Mouse (Mus musculus): ENCODE measurements at regions not wholly inside any gene's neighbourhood (a gene's known extent, or its start where the extent isn't known, plus 50 kb on each side); places are given as distances from the start of the nearest gene placed in this dataset.

- in situ Hi-C loops (cut with MseI, MboI), result no loop called here
These were observed 98.1 kb upstream of the C1qtnf7 start for GRCm38 (mm10) chr5:43417259-43417658.

GRCm38 (mm10) chr5:43422815-43423687 is 92.3 kb upstream of the C1qtnf7 start:
- in situ Hi-C loops (cut with MseI, MboI), result loop anchor here (5.0 kb wide), 1 partner anchor 209 kb away; no protein-coding TSS in a partner anchor

- in situ Hi-C loops (cut with MseI, MboI), result loop anchor here (5.0 kb wide), 1 partner anchor 208 kb away; no protein-coding TSS in a partner anchor
These were observed 90.6 kb upstream of the C1qtnf7 start for GRCm38 (mm10) chr5:43424551-43425257.

DNA sequence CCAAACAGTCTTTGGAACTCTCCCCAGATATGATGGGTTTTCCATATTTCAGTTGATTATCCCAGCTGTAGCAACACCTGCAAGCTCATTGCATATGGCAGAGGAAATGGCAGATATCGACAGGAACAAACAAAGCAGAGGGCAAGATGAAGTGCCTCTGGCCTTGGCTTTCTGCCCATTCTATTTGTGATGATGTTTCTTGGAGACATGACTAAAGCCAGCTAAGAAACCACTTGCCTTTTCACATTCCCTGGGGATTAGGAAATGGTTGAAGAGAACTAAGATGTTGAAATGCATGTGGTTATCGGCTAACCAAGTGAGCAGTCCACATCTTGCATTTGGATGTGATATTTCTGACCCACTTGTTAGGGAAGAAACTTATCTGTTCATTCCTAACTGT is 82.0 kb upstream of the C1qtnf7 start:
- in situ Hi-C loops (cut with MseI, MboI), result no loop called here

- in situ Hi-C loops (cut with MseI, MboI), result no loop called here
These were observed 76.1 kb upstream of the C1qtnf7 start for GRCm38 (mm10) chr5:43439191-43439590.

- in situ Hi-C loops (cut with MseI, MboI), result no loop called here
These were observed 74.0 kb upstream of the C1qtnf7 start for GRCm38 (mm10) chr5:43441306-43441705.

DNA sequence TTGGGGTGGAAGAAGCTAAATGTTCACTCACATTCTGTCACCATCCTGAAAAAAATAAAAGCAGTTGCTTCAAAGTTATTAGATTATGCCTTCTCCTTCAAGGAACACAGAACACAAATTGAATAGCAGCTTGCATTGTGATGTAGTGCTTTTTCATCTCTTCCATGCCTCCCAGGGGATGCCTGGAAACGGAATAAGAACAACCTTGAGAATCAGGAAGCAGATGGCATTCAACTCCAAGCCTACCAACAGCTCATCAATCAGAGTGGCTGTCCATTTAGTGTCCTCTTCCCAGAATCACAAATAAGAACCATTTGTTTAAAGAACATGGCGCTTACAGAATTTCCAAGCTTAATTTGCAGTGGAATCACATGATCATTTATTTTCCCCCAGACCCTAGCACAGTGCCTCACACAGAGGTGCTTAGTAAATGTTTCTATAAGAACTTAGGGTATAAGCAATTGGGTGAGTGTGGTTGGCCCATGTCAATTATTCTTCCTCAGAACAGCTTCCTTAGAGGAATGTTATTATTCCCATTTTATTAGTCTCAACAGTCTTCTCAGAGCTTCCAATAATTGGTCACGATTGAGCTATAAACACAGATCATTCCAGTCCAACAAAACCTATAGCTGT is 70.6 kb upstream of the C1qtnf7 start:
- in situ Hi-C loops (cut with MseI, MboI), result no loop called here

GRCm38 (mm10) chr5:43445620-43446019 is 69.7 kb upstream of the C1qtnf7 start:
- in situ Hi-C loops (cut with MseI, MboI), result no loop called here

DNA sequence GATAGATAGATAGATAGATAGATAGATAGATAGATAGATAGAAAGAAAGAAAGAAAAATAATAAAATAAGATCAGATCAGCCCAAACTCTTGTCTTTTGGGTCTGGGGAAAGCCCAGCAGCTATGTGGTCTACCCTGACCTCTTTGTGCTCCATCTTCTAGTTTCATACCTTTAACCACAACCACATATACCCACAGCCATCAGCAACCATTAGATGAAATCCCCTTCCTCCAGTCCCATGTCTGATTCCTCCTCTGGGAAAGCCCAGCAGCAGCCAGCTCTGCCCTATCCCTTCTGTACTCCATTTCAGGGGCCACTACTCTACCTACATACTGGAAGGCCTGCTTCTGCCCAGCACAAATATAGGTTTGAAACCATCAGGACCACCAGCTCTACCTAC is 69.0 kb upstream of the C1qtnf7 start:
- in situ Hi-C loops (cut with MseI, MboI), result no loop called here

GRCm38 (mm10) chr5:43456018-43456417 is 59.3 kb upstream of the C1qtnf7 start:
- in situ Hi-C loops (cut with MseI, MboI), result no loop called here

- in situ Hi-C loops (cut with MseI, MboI), result no loop called here
These were observed 57.6 kb upstream of the C1qtnf7 start for GRCm38 (mm10) chr5:43457725-43458124.

- in situ Hi-C loops (cut with MseI, MboI), result no loop called here
These were observed 53.2 kb upstream of the C1qtnf7 start for GRCm38 (mm10) chr5:43461987-43462715.
